Mouse (Mus musculus): ENCODE data around the gene Srebf1. TPM values are rescaled to one million over a fixed set of nuclear protein-coding genes. Genes with fewer than 3 reads are reported as not detected.

Srebf1 gene
- polyA plus RNA-seq, 1 experiment, result 49.2 TPM

- Histone ChIP-seq H3K4me3 (ENCODE audit: insufficient read depth, low read length) (no peak overlapping the region), H3K27ac (ENCODE audit: insufficient read depth, low read depth, low read length) (no peak overlapping the region), H3K4me1 (ENCODE audit: control insufficient read depth, insufficient read depth, low read length) (no peaks in the 10 kb centered on the region)
- TF ChIP-seq POLR2A (IDR thresholded peaks at IDR 0.05; ENCODE audit: borderline replicate concordance, low read depth, low read length) (no peak), CTCF (IDR thresholded peaks at IDR 0.05; ENCODE audit: low read depth, low read length) (no peak)
These were observed 23.7 kb downstream of the Srebf1 start for GRCm38 (mm10) chr11:60198651-60199050.

- H3K27ac ChIP-seq (ENCODE audit: insufficient read depth, low read depth, low read length), result no peak overlapping the region
- no peaks in the 10 kb centered on the region for H3K4me1 ChIP-seq (ENCODE audit: control insufficient read depth, insufficient read depth, low read length)
- no peak overlapping the region for H3K4me3 ChIP-seq (ENCODE audit: insufficient read depth, low read length)
- TF ChIP-seq CTCF (IDR thresholded peaks at IDR 0.05; ENCODE audit: low read depth, low read length), result no peak
- no peak for TF ChIP-seq POLR2A (IDR thresholded peaks at IDR 0.05; ENCODE audit: borderline replicate concordance, low read depth, low read length)
These were observed 24.3 kb downstream of the Srebf1 start for GRCm38 (mm10) chr11:60197998-60198619.

- H3K4me1 ChIP-seq (ENCODE audit: control insufficient read depth, insufficient read depth, low read length), result no peaks in the 10 kb centered on the region; the same call in 1 of the 2 replicates
- H3K4me3 ChIP-seq (ENCODE audit: insufficient read depth, low read length), result no peak overlapping the region
- no peak for TF ChIP-seq POLR2A (IDR thresholded peaks at IDR 0.05; ENCODE audit: borderline replicate concordance, low read depth, low read length)
- no peak for TF ChIP-seq CTCF (IDR thresholded peaks at IDR 0.05; ENCODE audit: low read depth, low read length)
- H3K27ac ChIP-seq (ENCODE audit: insufficient read depth, low read depth, low read length), result no peak overlapping the region
These were observed 26.0 kb downstream of the Srebf1 start for GRCm38 (mm10) chr11:60196344-60196743.

GRCm38 (mm10) chr11:60195108-60195507 lies 27.3 kb downstream of the Srebf1 start:
- Histone ChIP-seq H3K27ac (ENCODE audit: insufficient read depth, low read depth, low read length) (no peak overlapping the region), H3K4me1 (ENCODE audit: control insufficient read depth, insufficient read depth, low read length) (no peaks in the 10 kb centered on the region; the same call in 1 of the 2 replicates), H3K4me3 (ENCODE audit: insufficient read depth, low read length) (no peak overlapping the region)
- TF ChIP-seq POLR2A (IDR thresholded peaks at IDR 0.05; ENCODE audit: borderline replicate concordance, low read depth, low read length), result no peak
- no peak for TF ChIP-seq CTCF (IDR thresholded peaks at IDR 0.05; ENCODE audit: low read depth, low read length)

- Histone ChIP-seq H3K4me3 (ENCODE audit: insufficient read depth, low read length) (no peak overlapping the region), H3K27ac (ENCODE audit: insufficient read depth, low read depth, low read length) (no peak overlapping the region), H3K4me1 (ENCODE audit: control insufficient read depth, insufficient read depth, low read length) (no peaks in the 10 kb centered on the region; the same call in 1 of the 2 replicates)
- TF ChIP-seq CTCF (IDR thresholded peaks at IDR 0.05; ENCODE audit: low read depth, low read length) (no peak), POLR2A (IDR thresholded peaks at IDR 0.05; ENCODE audit: borderline replicate concordance, low read depth, low read length) (no peak)
These were observed 28.8 kb downstream of the Srebf1 start for GRCm38 (mm10) chr11:60193556-60193955.

- no peak for TF ChIP-seq POLR2A (IDR thresholded peaks at IDR 0.05; ENCODE audit: borderline replicate concordance, low read depth, low read length)
- TF ChIP-seq CTCF (IDR thresholded peaks at IDR 0.05; ENCODE audit: low read depth, low read length), result no peak
- Histone ChIP-seq H3K4me3 (ENCODE audit: insufficient read depth, low read length) (no peak overlapping the region), H3K4me1 (ENCODE audit: control insufficient read depth, insufficient read depth, low read length) (no peaks in the 10 kb centered on the region; the same call in 1 of the 2 replicates), H3K27ac (ENCODE audit: insufficient read depth, low read depth, low read length) (no peak overlapping the region)
These were observed 29.8 kb downstream of the Srebf1 start for GRCm38 (mm10) chr11:60192534-60192933.

- no peak overlapping the region for H3K4me3 ChIP-seq (ENCODE audit: insufficient read depth, low read length)
- H3K27ac ChIP-seq (ENCODE audit: insufficient read depth, low read depth, low read length), result no peak overlapping the region
- peaks cover 4% of the 10 kb centered on the region for H3K4me1 ChIP-seq (ENCODE audit: control insufficient read depth, insufficient read depth, low read length)
- TF ChIP-seq POLR2A (IDR thresholded peaks at IDR 0.05; ENCODE audit: borderline replicate concordance, low read depth, low read length) (no peak), CTCF (IDR thresholded peaks at IDR 0.05; ENCODE audit: low read depth, low read length) (no peak)
These were observed 32.2 kb downstream of the Srebf1 start for GRCm38 (mm10) chr11:60190055-60190641.

- TF ChIP-seq POLR2A (IDR thresholded peaks at IDR 0.05; ENCODE audit: borderline replicate concordance, low read depth, low read length) (no peak), CTCF (IDR thresholded peaks at IDR 0.05; ENCODE audit: low read depth, low read length) (no peak)
- Histone ChIP-seq H3K27ac (ENCODE audit: insufficient read depth, low read depth, low read length) (no peak overlapping the region), H3K4me1 (ENCODE audit: control insufficient read depth, insufficient read depth, low read length) (peaks cover 4% of the 10 kb centered on the region), H3K4me3 (ENCODE audit: insufficient read depth, low read length) (no peak overlapping the region)
These were observed 32.8 kb downstream of the Srebf1 start for GRCm38 (mm10) chr11:60189501-60190040.

GRCm38 (mm10) chr11:60188275-60188853 lies 34.0 kb downstream of the Srebf1 start:
- no peak for TF ChIP-seq POLR2A (IDR thresholded peaks at IDR 0.05; ENCODE audit: borderline replicate concordance, low read depth, low read length)
- TF ChIP-seq CTCF (IDR thresholded peaks at IDR 0.05; ENCODE audit: low read depth, low read length), result no peak
- Histone ChIP-seq H3K4me1 (ENCODE audit: control insufficient read depth, insufficient read depth, low read length) (peaks cover 4% of the 10 kb centered on the region), H3K27ac (ENCODE audit: insufficient read depth, low read depth, low read length) (no peak overlapping the region), H3K4me3 (ENCODE audit: insufficient read depth, low read length) (no peak overlapping the region)

- peaks cover 4% of the 10 kb centered on the region for H3K4me1 ChIP-seq (ENCODE audit: control insufficient read depth, insufficient read depth, low read length)
- TF ChIP-seq POLR2A (IDR thresholded peaks at IDR 0.05; ENCODE audit: borderline replicate concordance, low read depth, low read length) (no peak), CTCF (IDR thresholded peaks at IDR 0.05; ENCODE audit: low read depth, low read length) (no peak)
- no peak overlapping the region for H3K27ac ChIP-seq (ENCODE audit: insufficient read depth, low read depth, low read length)
- H3K4me3 ChIP-seq (ENCODE audit: insufficient read depth, low read length), result no peak overlapping the region
These were observed 35.3 kb downstream of the Srebf1 start for GRCm38 (mm10) chr11:60187070-60187469.

All from bone marrow macrophage, adult 2 months (primary cell).